Mouse (Mus musculus) bone marrow, adult 2 months (tissue): Measurements from ENCODE around the gene Ascc1. TPM values are rescaled to one million over a fixed set of nuclear protein-coding genes. Genes with fewer than 3 reads are reported as not detected.
A peak's percentile ranks its signal among the peaks of the same experiment; 100 is the strongest.

Experiments used
- H3K27ac ChIP-seq: fragments of 200-500 bp; 2 replicates; pipeline ENCODE4 v1.5.1; 2012; ENCODE audit warnings: low read depth, mild to moderate bottlenecking, control low read depth, inconsistent platforms, low read length; ENCODE audit not compliant: control insufficient read depth, poor library complexity, insufficient read depth
- H3K4me1 ChIP-seq: fragments of 200-500 bp; 2 replicates; pipeline ENCODE4 v1.6.1; 2011; ENCODE audit warnings: low read length; ENCODE audit not compliant: control insufficient read depth, insufficient read depth
- H3K4me3 ChIP-seq: fragments of 200-500 bp; replicated peaks from 2 replicates; pipeline ENCODE3; 2011; ENCODE audit warnings: mild to moderate bottlenecking, low read depth, low read length, control low read depth; ENCODE audit not compliant: control insufficient read depth
- CTCF ChIP-seq: fragments of 200-500 bp; IDR thresholded peaks from 2 replicates; pipeline ENCODE4 v1.5.1; 2011; ENCODE audit warnings: low read length, control low read depth; ENCODE audit not compliant: control insufficient read depth, insufficient read depth
- POLR2A ChIP-seq: fragments of 200-500 bp; IDR thresholded peaks from 2 replicates; pipeline ENCODE4 v1.6.1; 2011; ENCODE audit warnings: low read depth, mild to moderate bottlenecking, control low read depth, low read length, borderline replicate concordance; ENCODE audit not compliant: control insufficient read depth
- WGBS: fragments of 180-500 bp; shearing (Covaris S2); methylation state at CpG from one replicate; pipeline ENCODE4 v1.1.7; 2018; 5-methylcytosine and 5-hydroxymethylcytosine counted together
- polyA plus RNA-seq: library from polyadenylated mRNA; stranded (reverse); fragments of >200 nt; gene quantifications from 2 replicates; pipeline ENCODE4 v1.2.4, GENCODE M21; 2011; ENCODE audit warnings: low replicate concordance; ENCODE audit not compliant: missing spikeins, insufficient read depth, insufficient read length

Ascc1 gene
- polyA plus RNA-seq, 1 experiment, result 18.6 TPM

DNA sequence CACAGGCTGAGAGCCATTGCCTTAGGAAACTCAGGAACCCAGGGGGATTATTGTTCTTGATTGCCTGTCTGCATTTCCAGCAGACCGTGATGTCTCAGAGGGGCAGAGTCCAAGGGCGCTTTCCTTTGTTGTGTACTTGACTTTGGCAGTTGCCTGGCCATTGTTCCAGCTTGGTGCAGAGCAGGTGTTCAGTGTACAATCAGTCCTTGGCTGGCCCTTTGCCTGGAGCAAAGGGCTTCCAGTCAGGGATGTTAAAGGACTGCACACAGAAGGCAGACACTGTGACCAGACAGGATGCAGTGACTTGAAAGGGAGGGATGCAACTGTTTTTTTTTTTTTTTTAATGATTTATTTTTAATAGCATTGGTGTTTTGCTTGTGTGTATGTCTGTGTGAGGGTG, 30.1 kb upstream of the Ascc1 start:
- TF ChIP-seq CTCF (peak; percentile 2; the same call in 1 of the 2 replicates), POLR2A (no peak)
- Histone ChIP-seq H3K4me3 (no peak overlapping the region), H3K4me1 (peaks cover 14% of the 10 kb centered on the region), H3K27ac (no peak overlapping the region)
- WGBS, result 76% methylated on average over 2 of the region's 2 CpGs

DNA sequence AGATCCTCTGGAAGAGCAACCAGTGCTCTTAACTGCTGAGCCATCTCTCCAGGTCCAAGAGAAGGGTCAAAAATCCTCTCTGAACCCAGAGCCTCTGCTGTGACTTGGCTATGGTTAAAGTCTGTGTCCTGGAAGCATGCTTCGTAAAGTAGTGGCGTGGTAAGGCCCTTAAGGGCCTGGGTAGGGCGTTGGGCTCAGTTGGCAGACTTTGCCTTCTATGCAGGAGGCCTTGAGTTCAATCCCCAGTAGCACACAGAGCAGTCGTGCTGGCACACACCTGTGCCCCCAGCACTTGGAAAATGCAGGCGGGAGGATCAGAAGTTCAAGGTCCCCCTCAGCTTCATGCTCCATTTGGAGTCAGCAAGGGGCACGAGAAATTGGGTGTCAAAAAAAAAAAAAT, 29.6 kb upstream of the Ascc1 start:
- Histone ChIP-seq H3K27ac (peak overlapping the region; percentile 32; the same call in 1 of the 2 replicates), H3K4me3 (no peak overlapping the region), H3K4me1 (peaks cover 14% of the 10 kb centered on the region)
- WGBS, result 82% methylated on average over 6 of the region's 6 CpGs
- TF ChIP-seq CTCF (no peak), POLR2A (no peak)

DNA sequence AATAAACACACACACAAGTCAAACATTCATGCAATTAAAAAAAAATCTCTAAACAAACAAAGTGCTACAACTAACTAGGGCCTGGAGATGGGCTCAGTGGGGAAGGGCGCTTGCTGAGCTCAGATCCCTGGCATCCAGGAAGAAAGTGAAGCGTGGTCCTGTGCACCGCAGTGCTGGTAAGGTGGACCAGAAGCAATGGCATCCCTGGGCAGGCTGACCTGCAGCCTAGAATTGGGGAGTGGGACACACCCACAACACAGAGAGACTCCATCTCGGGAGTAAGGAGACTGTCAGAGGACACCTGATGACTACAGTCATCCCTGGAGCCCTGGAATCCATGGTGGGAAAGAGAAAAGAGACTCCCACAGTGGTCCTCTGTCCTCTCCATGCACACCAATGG, 29.2 kb upstream of the Ascc1 start:
- WGBS, result 87% methylated on average over 4 of the region's 4 CpGs
- Histone ChIP-seq H3K4me1 (peaks cover 14% of the 10 kb centered on the region), H3K27ac (peak overlapping the region; percentile 76), H3K4me3 (no peak overlapping the region)
- no peak for TF ChIP-seq CTCF
- no peak for TF ChIP-seq POLR2A

DNA sequence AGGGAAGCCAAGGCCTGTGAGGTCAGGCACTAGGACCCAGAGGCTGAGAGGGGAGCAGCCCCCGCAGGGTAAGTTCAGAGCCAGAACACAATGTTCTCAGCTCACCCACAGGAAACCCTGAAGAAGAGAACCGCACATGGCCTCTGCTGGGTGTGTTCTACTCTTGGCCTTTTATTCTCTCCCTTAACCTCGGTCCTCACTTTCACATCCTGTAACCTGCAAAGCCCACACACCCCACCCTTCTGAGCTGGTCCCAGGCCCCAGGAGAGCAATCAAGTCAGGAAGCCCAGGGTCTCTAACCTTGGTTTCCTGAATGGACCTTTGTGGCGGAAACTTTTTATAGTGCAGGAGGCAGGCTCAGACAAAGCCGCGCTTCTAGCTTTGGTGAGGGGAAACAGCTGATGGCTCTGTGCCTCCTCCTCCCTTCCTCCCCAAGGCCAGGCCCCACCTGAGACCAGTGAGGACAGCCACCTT, 28.4 kb upstream of the Ascc1 start:
- H3K27ac ChIP-seq, result peak overlapping the region; percentile 71

DNA sequence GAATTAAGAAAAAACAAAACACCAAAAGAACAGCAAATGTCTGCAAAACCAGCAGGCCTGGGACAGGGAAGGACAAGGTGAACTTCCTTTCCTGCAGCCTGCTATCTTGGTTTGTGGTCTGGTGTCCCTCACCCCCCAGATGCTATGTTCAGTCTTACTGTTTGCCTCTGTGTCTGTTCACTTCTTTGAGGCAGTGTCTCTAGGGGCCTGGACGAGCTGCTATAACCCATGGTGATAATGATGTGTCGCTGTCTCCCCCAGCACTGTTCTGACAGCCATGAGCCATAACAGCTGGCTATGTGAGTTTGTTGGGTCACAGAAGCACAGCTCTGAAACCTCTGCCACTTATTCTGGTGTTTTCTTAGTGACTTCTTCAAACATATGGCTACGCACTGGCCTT, 27.8 kb upstream of the Ascc1 start:
- Histone ChIP-seq H3K4me3 (no peak overlapping the region), H3K4me1 (peaks cover 14% of the 10 kb centered on the region), H3K27ac (peak overlapping the region; percentile 71)
- no peak for TF ChIP-seq CTCF
- TF ChIP-seq POLR2A, result no peak
- WGBS, result 39% methylated on average over 3 of the region's 3 CpGs

More for the DNA sequence above, 28.4 kb upstream of the Ascc1 start:
- no peak overlapping the region for H3K4me3 ChIP-seq
- H3K4me1 ChIP-seq, result peaks cover 16% of the 10 kb centered on the region
- 11% methylated on average over 6 of the region's 6 CpGs for WGBS
- TF ChIP-seq POLR2A, result no peak
- TF ChIP-seq CTCF, result no peak

DNA sequence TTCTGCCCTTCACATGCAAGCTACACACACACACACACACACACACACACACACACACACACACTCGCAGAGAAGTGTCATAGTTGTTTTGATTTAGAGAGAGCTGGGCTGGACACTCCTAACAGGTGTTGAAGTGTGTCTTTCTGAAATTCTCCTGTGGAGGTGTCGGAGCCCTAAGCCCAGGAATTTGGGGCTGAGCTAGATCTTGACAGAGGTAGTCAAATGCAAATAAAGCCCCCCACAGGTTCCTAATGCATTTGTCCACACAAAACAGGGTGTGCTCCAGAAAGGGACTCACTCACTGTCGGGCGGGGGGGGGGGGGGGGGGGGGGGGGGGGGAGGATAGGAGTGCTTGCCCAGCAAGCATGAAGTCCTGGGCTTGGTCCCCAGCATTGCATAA, 25.5 kb upstream of the Ascc1 start:
- H3K27ac ChIP-seq, result no peak overlapping the region
- H3K4me3 ChIP-seq, result no peak overlapping the region
- H3K4me1 ChIP-seq, result peaks cover 16% of the 10 kb centered on the region
- 70% methylated on average over 2 of the region's 4 CpGs for WGBS
- TF ChIP-seq CTCF (no peak), POLR2A (no peak)

DNA sequence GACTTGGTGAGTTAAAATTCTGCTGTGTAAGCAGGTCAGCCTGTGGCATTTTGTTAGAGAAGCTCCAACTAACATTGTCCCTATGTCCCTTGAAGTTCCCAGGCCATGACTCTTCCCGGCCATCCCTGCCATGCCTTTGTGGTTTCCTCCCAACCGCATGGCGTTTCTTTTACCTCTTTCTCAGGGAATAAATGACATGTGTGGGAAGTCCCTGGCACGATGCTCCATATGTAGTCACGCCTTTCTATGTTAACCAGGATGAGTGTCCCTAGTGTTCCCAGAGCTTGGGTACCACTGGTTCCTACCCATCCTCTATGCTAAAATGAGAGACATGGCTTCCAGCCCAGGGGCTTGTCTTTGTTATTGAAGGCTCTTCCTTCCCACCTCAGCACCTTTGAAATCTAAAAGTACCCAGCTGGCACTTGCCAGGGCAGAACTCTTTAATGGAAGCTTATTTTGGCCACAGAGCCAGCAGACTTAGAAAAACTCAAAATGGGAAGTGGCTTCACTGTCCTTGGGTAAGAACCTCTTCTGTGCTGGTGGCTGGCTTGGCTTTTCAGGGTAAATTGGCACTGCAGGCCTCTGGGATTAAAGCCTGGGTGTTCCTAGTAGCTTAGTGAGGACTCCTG, 24.8 kb upstream of the Ascc1 start:
- Histone ChIP-seq H3K4me1 (peaks cover 15% of the 10 kb centered on the region), H3K4me3 (no peak overlapping the region), H3K27ac (no peak overlapping the region)
- TF ChIP-seq POLR2A (no peak), CTCF (no peak)
- 71% methylated on average over 5 of the region's 5 CpGs for WGBS

DNA sequence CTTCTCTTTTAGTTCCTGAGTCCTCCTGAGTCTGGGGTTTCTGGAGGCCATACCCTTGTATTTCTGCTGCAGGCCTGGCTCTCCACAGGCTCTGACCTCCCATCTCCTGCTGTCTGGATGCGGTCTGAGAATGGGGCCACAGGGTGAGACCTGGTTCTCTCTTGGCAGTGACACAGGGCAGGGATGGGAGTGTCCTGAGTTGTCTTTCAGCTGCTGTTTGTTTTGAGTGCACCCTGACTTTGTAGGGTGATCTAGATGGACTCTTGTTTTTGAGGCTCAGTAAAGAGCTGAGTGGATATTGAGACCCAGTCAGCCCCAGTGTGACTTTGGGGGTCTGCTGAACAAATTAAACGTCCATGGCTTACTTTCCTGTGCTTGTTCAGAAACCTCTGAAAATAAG, 24.2 kb upstream of the Ascc1 start:
- 56% methylated on average over 2 of the region's 2 CpGs for WGBS
- TF ChIP-seq CTCF, result no peak
- H3K27ac ChIP-seq, result peak overlapping the region; percentile 67
- H3K4me1 ChIP-seq, result peaks cover 13% of the 10 kb centered on the region
- H3K4me3 ChIP-seq, result no peak overlapping the region
